Mouse (Mus musculus) limb, embryonic 10.5 days (tissue): ENCODE data around the gene Mapk6. TPM values are rescaled to one million over a fixed set of nuclear protein-coding genes. Genes with fewer than 3 reads are reported as not detected.
"Not testable (repeated sequence)": the region's sequence is repeated elsewhere in the genome, so short reads cannot be mapped to it uniquely, and the experiment has no call there.

Experiments used
- DNase-seq: peaks from one replicate; pipeline ENCODE4 v3.0.0-alpha.2; 2017; ENCODE audit warnings: low spot score
- H3K27ac ChIP-seq: fragments of 300-500 bp; sonication (generic); 2 replicates; pipeline ENCODE4 v1.5.1; 2016; ENCODE audit warnings: mild to moderate bottlenecking
- H3K27me3 ChIP-seq: fragments of 300-500 bp; sonication (generic); 2 replicates; pipeline ENCODE4 v1.6.1; 2016; ENCODE audit warnings: low read depth, mild to moderate bottlenecking; ENCODE audit not compliant: poor library complexity, severe bottlenecking
- H3K36me3 ChIP-seq: fragments of 300-500 bp; sonication (generic); 2 replicates; pipeline ENCODE4 v1.6.1; 2016; ENCODE audit warnings: mild to moderate bottlenecking, moderate library complexity
- H3K4me1 ChIP-seq: fragments of 300-500 bp; sonication (generic); 2 replicates; pipeline ENCODE4 v1.6.1; 2016
- H3K4me3 ChIP-seq: fragments of 300-500 bp; sonication (generic); 2 replicates; pipeline ENCODE4 v1.5.1; 2016; ENCODE audit warnings: mild to moderate bottlenecking, moderate library complexity
- H3K9me3 ChIP-seq: fragments of 300-500 bp; sonication (generic); replicated peaks from 2 replicates; pipeline ENCODE4 v1.6.1; 2016; ENCODE audit warnings: mild to moderate bottlenecking
- WGBS: fragments of 180-500 bp; shearing (Covaris S2); methylation state at CpG from one replicate; pipeline ENCODE4 v1.1.7; 2016; 5-methylcytosine and 5-hydroxymethylcytosine counted together
- polyA plus RNA-seq: library from polyadenylated mRNA; unstranded; fragments of >200 nt; fragmentation: Nextera tagmentation; extraction: Ambion mirVana; gene quantifications from 2 replicates; pipeline ENCODE4 v1.2.1, GENCODE M21; 2016

Gene Mapk6
- 141 and 146 TPM in 2 replicates for polyA plus RNA-seq

- Histone ChIP-seq H3K9me3 (no peaks in the 10 kb centered on the region), H3K4me3 (peak within 1 kb of the TSS; percentile 95), H3K4me1 (peaks cover 55% of the 10 kb centered on the region), H3K27ac (peak within 1 kb of the TSS; percentile 99), H3K27me3 (no peaks in the 10 kb centered on the region), H3K36me3 (no peaks in the 10 kb centered on the region)
- under 1% methylated on average over 58 of the region's 58 CpGs for WGBS
- peak; percentile 99 for DNase-seq
Observed at GRCm38 (mm10) chr9:75409852-75410378, at the start of gene Mapk6. Gene Mapk6 (minus strand): TSS chr9:75410005.

- Histone ChIP-seq H3K4me3 (no peak overlapping the region), H3K4me1 (no peaks in the 10 kb centered on the region), H3K27ac (no peak overlapping the region), H3K9me3 (no peaks in the 10 kb centered on the region), H3K27me3 (no peaks in the 10 kb centered on the region), H3K36me3 (peaks cover 98% of the 10 kb centered on the region)
- WGBS = 75% methylated on average over 10 of the region's 10 CpGs
- DNase-seq = no peak
Observed at GRCm38 (mm10) chr9:75455684-75456083, 45.9 kb upstream of the Mapk6 start.

DNA sequence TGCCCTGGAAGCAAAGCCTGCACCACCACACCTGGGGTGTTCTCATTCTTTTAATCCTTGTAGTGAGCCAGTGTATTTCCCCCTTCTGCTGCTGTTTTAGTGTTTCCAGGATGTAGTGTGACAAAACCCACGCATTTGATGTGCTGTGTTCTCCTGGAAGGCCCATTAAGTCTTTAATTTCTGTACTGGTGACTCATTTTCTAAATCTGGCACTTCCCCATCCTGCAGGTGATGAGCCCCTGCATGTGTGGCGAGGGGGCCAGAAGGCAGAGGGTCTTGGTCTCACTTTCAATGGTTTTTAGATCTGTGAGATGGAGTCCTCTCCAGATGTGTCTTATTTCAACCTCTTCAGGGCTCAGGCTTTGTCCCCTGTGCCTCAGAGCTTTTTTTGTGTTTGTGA lies 44.2 kb upstream of the Mapk6 start:
- no peaks in the 10 kb centered on the region for H3K4me1 ChIP-seq
- no peaks in the 10 kb centered on the region for H3K9me3 ChIP-seq
- no peaks in the 10 kb centered on the region for H3K27me3 ChIP-seq
- DNase-seq = no peak
- H3K27ac ChIP-seq = no peak overlapping the region
- H3K36me3 ChIP-seq = peaks cover 95% of the 10 kb centered on the region
- H3K4me3 ChIP-seq = no peak overlapping the region
- 91% methylated on average over 2 of the region's 2 CpGs for WGBS

GRCm38 (mm10) chr9:75448021-75448420 lies 38.2 kb upstream of the Mapk6 start:
- H3K4me1 ChIP-seq = no peaks in the 10 kb centered on the region
- no peaks in the 10 kb centered on the region for H3K27me3 ChIP-seq
- no peak for DNase-seq
- no peak overlapping the region for H3K27ac ChIP-seq
- 93% methylated on average over 3 of the region's 3 CpGs for WGBS
- no peak overlapping the region for H3K4me3 ChIP-seq
- peaks cover 82% of the 10 kb centered on the region for H3K36me3 ChIP-seq
- no peaks in the 10 kb centered on the region for H3K9me3 ChIP-seq

GRCm38 (mm10) chr9:75446574-75446973 lies 36.8 kb upstream of the Mapk6 start:
- not testable (repeated sequence) for H3K4me3 ChIP-seq, DNase-seq, H3K4me1 ChIP-seq, H3K9me3 ChIP-seq, H3K27me3 ChIP-seq, H3K27ac ChIP-seq
- peaks cover 67% of the 10 kb centered on the region for H3K36me3 ChIP-seq
- 85% methylated on average over 10 of the region's 10 CpGs for WGBS

DNA sequence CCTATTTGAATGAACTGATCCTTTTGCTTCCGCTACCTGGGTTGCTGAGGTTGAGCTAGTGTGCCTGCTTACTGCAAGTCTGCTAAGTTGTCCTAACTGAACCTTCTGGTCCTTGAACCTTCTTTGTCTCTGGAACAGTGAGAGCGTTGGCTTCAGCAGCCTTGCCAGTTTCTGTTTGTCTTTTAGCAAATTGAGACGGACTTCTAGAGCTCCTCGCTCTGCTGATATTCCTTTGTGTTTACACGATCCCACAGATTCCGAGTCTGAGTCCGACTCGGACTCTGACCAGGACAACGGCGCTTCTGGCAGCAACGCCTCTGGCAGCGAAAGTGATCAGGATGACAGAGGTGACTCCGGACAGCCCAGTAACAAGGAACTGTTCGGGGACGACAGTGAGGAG lies 35.2 kb upstream of the Mapk6 start:
- Histone ChIP-seq H3K27me3 (no peaks in the 10 kb centered on the region), H3K9me3 (no peaks in the 10 kb centered on the region), H3K4me1 (peaks cover 9% of the 10 kb centered on the region), H3K36me3 (peaks cover 56% of the 10 kb centered on the region), H3K27ac (no peak overlapping the region), H3K4me3 (no peak overlapping the region)
- 93% methylated on average over 15 of the region's 15 CpGs for WGBS
- DNase-seq = no peak

GRCm38 (mm10) chr9:75441691-75442131 lies 31.9 kb upstream of the Mapk6 start:
- no peaks in the 10 kb centered on the region for H3K9me3 ChIP-seq
- no peaks in the 10 kb centered on the region for H3K27me3 ChIP-seq
- H3K4me3 ChIP-seq = peak overlapping the region; percentile 90
- H3K4me1 ChIP-seq = peaks cover 14% of the 10 kb centered on the region
- under 1% methylated on average over 31 of the region's 31 CpGs for WGBS
- DNase-seq = no peak
- peak overlapping the region; percentile 96 for H3K27ac ChIP-seq
- H3K36me3 ChIP-seq = peaks cover 24% of the 10 kb centered on the region

DNA sequence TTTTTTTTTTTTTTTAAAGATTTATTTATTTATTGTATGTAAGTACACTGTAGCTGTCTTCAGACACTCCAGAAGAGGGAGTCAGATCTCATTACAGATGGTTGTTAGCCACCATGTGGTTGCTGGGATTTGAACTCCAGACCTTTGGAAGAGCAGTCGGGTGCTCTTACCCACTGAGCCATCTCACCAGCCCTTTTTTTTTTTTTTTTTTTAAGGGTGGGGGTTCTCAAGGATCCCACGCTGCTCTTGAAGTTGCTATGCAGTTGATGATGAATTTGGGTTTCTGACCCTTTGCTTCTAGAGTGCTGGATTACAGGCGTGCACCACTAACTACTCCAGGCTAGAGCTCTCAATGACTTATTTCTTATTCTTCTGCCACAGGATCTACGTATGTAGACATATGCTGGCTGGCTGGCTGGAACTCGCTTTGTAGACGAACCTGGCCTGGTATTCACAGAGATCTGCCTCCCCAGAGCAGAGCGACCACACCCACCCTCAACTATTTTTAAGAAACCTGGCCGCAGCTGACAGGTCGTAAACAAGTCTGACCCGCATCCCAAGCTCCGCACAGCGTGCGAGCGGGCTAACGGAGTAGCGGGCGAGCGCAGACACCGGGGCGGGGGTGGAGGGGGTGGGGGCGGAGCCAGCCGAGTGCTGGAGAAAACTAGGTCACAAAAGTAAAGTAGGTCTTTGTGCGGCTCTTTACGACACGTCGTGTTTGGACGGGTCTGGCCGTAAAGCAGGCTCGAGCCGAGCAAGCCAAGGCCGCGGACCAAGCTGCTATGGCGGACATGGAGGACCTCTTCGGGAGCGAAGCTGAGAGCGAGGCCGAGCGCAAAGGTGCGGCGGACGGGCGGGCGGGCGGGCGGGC lies 31.2 kb upstream of the Mapk6 start, which contains the start of gene Leo1:
Gene Leo1 (plus strand): TSS at position 729 of the 871 bp plus-strand sequence.
- Histone ChIP-seq H3K4me1 (peaks cover 21% of the 10 kb centered on the region), H3K4me3 (peak within 1 kb of the TSS; percentile 90), H3K9me3 (no peaks in the 10 kb centered on the region), H3K27ac (peak within 1 kb of the TSS; percentile 96), H3K36me3 (peaks cover 18% of the 10 kb centered on the region), H3K27me3 (no peaks in the 10 kb centered on the region)
- peak; percentile 88 for DNase-seq
- WGBS = under 1% methylated on average over 44 of the region's 45 CpGs

DNA sequence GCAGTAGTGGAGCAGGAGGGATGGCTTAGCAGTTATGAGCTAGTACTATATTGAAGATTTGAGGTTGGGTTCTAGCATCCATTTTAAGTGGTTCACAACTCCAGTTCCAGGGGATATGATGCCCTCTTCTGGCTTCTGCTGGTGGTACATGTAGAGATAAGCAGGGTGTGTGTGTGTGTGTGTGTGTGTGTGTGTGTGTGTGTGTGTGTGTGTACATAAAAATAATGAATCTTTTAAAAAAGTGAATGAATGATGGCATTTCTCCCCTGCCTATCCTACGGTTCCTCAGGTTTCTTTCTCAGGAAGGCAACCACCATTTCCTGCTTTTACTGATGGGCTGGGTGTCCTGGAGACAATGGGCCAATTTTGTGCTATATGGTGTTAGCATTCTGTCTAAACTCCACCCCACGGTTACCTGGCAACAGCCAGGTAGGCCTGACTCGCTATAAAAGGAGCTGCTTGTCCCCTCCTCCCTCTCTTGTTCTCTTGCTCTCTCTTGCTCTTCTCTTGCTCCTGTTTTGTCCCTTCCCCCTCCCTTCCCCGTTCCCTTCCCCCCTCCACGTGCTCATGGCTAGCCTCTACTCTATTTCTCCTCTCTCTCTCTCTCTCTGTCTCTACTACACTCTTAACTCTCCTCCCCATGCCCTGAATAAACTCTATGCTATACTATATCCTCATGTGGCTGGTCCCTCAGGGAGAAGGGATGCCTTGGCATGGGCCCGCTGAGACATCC lies 28.0 kb upstream of the Mapk6 start:
- WGBS = 36% methylated on average over 6 of the region's 6 CpGs
- H3K27ac ChIP-seq = no peak overlapping the region
- DNase-seq = no peak

GRCm38 (mm10) chr9:75435918-75436317 lies 26.1 kb upstream of the Mapk6 start:
- peak; percentile 62 for DNase-seq
- H3K9me3 ChIP-seq = no peaks in the 10 kb centered on the region
- peaks cover 28% of the 10 kb centered on the region for H3K4me1 ChIP-seq
- peak overlapping the region; percentile 66 for H3K27ac ChIP-seq
- no peaks in the 10 kb centered on the region for H3K27me3 ChIP-seq
- H3K36me3 ChIP-seq = no peaks in the 10 kb centered on the region
- 8% methylated on average over 12 of the region's 12 CpGs for WGBS
- H3K4me3 ChIP-seq = peak overlapping the region; percentile 8; the same call in 1 of the 2 replicates

More for the DNA sequence above, 28.0 kb upstream of the Mapk6 start:
- Histone ChIP-seq H3K27me3 (no peaks in the 10 kb centered on the region), H3K4me1 (peaks cover 36% of the 10 kb centered on the region), H3K9me3 (no peaks in the 10 kb centered on the region), H3K36me3 (no peaks in the 10 kb centered on the region), H3K4me3 (no peak overlapping the region)

- Histone ChIP-seq H3K9me3 (no peaks in the 10 kb centered on the region), H3K27me3 (no peaks in the 10 kb centered on the region), H3K36me3 (no peaks in the 10 kb centered on the region), H3K4me3 (no peak overlapping the region), H3K4me1 (peaks cover 28% of the 10 kb centered on the region), H3K27ac (peak overlapping the region; percentile 66; the same call in 1 of the 2 replicates)
- no peak for DNase-seq
- WGBS = 84% methylated on average over 4 of the region's 4 CpGs
Observed at GRCm38 (mm10) chr9:75435291-75435690, 25.5 kb upstream of the Mapk6 start.

DNA sequence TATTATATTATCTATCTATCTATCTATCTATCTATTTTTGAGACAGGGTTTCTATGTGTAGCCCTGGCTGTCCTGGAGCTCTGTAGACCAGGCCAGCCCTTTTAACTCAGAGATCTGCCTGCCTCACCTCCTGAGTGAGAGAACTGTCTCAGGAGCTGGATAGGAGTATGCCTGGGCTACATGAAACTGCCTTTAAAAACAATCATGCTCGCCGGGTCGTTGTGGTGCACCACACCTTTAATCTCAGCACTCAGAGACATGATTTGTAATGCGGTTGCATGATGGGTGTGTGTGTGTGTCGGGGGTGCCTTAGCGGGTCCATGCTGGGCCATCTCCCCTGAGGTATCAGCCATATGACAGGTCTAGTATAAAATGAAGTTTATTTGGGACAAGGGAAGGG lies 25.1 kb upstream of the Mapk6 start:
- H3K27me3 ChIP-seq = no peaks in the 10 kb centered on the region
- H3K27ac ChIP-seq = no peak overlapping the region
- WGBS = 74% methylated on average over 6 of the region's 6 CpGs
- no peak for DNase-seq
- H3K36me3 ChIP-seq = no peaks in the 10 kb centered on the region
- peaks cover 28% of the 10 kb centered on the region for H3K4me1 ChIP-seq
- H3K9me3 ChIP-seq = no peaks in the 10 kb centered on the region
- H3K4me3 ChIP-seq = no peak overlapping the region
